Mouse (Mus musculus): ENCODE results near the gene Sept3.

Gene Sept3

DNA sequence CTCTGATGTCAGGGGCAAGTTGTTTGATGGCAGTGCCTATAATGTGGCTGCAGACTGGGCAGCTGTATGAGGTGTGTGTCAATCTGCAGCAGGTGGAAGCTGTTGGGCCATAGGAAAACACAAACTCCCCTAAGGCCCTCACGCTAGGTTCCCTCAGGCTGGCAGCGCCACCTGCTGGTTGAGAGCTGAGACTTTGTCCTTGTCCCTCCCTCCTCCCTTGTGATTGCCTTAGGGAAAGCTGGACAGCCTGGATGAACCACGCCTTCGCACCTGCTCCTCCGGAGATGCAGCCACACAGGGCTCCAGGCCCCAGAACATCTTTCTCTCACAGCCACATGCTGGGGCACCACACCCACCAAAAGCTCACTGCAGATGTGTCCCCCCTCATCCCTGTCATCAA, 3.5 kb upstream of the Sept3 start:
- peak; percentile 61 for DNase-seq (ENCODE audit: low read depth)

DNA sequence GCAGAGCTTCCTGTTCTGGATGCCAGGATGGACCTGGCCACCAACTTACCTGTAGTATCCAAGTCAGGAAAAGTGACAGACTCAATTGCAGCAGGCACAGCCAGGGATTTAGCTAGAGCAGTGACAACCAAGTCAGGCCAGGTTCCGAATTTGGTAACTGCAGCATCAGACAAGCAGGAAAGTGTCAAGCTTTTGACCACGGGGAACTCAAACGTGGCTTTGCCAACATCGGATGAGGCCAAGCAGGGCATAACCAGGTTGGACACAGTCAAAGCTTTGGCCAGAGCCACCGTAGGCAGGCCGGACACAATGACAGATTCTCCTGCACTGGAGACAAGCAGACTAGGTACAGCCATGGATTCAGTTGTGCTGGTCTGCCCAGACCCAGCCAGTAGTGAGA, 2.4 kb upstream of the Sept3 start:
- DNase-seq (ENCODE audit: low read depth) = no peak

DNA sequence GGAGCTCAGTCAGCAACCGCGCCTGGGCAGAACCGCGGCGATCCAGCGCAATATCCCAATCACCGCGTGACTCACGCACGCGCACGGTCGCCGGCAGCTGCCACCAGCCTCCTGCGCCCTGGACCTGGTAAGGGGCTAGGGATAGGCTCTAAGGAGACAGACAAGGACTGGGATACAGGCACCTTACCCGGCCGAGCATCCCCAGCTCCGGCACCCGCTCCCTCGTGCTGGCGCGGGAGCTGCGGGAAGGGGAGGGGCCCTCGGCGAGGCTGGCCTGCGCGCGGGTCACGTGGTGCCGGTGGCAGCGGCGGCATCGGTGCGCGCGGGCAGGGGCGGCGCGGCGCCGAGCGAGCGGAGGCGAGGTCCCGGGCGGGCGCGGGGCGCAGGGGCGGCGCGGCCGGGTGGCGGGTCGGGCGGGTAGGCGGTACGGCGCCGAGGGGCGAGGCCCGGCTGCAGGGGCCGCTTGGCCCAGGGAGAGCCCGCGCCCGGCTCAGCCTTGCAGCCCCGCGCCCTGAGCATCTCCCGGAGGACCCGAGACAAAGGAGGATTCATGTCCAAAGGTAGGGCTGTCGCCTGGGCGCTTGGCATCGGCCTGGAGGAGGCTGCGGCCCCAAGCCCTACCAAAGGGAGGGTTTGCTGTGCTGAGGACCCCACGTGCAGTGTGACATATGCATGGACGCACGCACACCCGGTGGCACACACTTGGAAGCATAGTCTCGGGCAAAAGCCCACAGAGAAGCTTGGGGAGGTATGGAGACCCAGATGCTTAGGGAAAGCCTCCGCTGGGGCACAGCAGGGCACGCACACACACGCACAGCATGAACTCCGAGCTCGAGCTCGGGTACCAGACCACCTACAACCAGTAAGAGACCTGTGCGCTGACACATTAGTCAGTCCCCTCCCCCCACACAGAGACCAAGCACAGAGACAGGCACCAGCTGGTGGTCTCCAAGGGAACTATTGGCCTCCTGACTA, 521 bp downstream of the Sept3 start:
- no peak for DNase-seq (ENCODE audit: low read depth)

DNA sequence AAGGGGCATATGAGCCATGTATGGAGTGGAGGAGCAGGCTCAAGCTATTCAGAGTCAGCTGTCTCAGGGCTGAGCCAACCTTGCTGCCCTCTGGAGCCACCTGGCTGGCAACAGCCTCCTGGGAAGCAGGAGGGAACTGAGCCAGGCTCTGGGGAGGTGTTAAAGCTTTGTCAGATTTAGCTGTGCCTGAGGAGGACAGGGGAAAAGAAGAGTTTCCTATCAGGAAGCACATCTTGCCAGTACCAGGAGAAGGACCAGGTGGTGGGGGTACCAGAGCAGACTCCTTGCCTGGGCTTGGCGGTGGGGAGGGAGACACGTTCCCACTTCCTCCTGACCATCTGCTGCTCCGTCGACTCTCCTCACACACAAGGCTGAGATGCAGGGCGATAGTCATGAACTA, 2.9 kb downstream of the Sept3 start:
- no peak for DNase-seq (ENCODE audit: low read depth)

DNA sequence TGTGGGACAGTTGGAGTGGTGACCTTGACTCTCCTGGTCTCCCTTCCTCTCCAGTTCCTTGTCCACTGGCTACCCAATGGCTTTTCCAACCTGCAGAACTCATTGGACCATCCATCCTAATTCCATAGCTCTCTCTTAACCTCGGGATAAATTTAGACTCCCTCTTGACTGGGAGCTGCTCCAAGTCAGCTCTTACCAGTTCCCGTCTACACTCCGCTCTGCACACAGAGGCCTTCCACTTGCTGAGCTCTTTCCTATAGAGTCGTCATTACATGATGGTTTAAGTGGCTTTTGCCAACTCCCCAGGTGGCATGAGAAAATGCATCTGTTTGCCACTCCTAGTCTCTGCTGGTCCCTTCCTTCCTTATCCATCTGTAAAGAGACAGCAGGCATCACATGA, 5.9 kb downstream of the Sept3 start:
- DNase-seq (ENCODE audit: low read depth) = no peak

DNA sequence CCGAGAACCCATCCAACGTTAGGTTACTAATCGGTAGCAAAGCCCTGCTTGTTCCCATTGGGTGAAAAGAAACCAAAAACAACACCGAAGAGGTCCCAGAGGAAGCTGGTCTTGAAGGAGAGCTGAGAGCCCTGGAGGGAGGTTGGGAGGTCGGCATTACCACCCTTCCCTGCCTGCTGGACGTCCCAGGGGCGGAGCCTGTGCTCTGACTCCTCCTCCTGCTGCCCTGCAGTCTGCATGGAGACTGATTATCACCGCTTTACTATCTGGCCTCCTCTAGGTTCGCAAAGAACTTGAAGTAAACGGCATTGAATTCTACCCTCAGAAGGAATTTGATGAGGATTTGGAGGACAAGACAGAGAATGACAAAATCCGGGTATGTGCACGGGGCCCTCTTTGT, 11.5 kb downstream of the Sept3 start:
- no peak for DNase-seq (ENCODE audit: low read depth)

DNA sequence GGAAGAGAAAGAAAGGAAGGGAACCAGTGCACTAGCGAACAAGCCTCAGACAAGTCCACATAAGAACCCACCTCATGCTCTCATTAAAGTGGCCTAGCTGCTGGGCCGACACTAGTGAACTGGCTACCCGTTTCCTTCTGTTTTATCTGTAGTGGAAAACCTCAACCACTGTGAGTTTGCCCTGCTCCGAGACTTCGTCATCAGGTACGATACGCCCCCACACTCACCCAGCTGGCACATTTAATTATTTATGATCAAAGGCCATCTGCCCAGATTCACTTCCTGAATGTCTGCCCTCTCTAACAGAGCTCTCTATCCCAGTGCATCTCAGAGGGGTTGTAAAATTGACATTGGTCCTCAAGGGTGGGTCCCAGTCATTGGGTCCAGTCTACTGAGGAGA, 15.6 kb downstream of the Sept3 start:
- DNase-seq (ENCODE audit: low read depth) = no peak

DNA sequence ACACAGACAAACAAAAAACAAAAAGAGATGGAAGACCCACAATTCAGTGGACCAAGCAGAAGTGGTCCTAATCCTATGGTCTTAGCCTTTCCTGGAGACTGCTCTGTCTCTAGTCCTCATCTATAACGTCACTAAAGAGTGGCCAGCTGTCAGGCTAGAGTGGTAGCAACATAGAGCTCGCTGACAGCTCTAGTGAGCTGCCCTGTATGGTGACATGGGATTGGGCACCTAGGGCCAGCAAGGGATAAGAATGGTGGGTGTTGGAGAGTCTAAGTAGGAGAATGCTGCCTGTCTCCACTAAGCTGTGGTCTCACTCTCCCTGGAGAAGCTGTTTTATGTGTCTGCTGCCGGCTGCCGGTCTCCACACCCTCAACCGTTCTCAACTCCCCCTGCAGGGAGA, 18.2 kb downstream of the Sept3 start:
- DNase-seq (ENCODE audit: low read depth) = no peak

DNA sequence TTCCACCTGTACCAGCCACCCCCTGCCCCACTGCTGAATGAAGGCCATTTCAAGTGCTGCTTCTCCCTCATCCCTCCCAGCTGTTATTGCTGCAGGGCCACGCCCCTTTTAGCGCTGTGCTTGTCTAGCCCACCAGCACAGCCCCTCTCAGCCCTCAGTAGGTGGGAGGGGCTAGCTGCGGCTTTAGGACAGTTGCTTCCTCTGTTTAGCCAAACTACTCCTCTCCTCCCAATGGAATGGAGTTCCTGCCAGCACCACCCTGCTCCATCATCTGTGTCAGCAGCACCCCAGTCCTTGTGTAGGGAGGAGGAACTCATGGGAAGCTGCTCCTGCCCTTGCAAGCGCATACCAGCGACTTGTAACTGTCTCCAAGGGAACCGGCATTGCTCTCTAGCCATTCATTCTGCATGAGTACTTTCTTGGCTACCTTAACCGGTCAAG, 18.6 kb downstream of the Sept3 start:
- DNase-seq (ENCODE audit: low read depth) = no peak

DNA sequence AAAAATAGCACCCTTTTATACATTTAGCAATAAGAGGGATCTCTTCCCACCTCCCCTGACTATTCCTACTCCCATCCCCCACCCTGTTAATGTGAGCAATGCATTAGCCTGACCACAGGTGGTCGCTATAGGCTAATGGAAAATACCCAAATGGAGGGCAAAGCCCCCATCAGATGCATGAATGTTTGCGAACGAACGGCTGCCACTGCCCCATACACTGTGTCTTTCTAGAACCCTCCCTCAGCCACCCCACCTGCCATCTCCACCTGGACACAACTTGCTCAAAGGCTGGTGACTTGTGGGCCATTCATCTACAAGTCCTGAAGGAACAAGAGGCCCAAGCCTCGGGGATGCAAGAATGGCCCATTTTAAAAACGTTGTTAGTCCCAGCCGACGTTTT, 19.4 kb downstream of the Sept3 start:
- DNase-seq (ENCODE audit: low read depth) = peak; percentile 10

DNA sequence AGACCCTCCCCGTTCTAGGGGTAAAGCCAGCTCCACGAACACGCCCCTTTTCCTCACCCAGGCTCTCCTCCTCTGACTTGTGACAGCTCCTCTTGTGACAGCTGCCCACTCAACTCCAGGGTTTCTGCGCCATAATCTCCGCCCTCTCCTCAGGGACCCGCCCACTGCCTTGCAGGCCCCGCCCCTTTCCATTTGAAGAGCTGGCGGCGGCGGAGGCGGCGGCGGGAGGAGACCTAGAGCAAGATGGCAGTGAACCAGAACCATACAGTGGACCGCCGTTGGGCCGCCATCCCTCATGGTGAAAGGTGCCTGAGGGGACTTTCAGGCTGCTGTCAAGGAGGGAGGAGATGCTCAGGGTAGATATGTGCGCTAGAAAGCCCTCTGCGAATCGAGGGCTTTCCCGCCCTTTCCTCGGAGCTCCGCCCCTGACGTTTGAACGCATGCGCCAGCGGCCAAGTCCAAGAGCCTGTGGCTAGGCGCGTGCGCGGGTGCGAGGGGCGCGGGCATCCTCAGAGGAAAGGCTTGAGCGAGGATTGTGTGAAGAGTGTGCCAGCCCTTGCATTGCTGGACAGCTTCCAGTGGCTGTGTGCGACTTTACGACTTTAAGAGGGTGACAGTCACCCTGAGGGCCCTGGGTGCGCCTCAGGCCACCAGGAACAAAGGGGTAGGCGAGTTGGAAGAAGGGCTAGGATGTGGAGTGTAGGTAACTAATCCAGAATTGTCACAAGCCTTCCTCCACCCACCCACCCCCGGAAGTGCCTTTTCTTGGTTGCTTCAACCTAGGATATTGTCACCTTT, 24.3 kb downstream of the Sept3 start, which contains the start of gene Wbp2nl:
Gene Wbp2nl (plus strand): TSS at position 191 of the 798 bp plus-strand sequence.
- DNase-seq (ENCODE audit: low read depth) = no peak

DNA sequence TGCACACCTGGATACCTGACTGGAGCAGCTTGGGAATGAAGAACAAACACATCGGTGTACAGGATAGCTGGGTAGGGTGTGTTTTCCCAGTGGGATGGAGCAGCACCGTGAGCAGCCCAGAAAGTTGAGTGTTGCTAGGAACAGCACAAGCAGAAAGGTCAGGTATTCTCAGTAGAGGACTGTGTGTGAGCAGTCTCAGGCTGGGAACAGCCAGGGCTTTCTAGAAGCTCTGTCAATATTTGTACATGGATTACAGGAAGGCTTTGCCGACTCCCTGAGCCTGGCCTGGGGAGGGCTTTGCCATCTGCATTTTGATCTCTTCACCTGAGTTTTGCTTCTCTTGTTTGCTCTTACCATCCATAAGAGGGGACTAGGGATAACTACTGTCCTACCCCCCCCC, 32.4 kb downstream of the Sept3 start:
- no peak for DNase-seq (ENCODE audit: low read depth)

DNA sequence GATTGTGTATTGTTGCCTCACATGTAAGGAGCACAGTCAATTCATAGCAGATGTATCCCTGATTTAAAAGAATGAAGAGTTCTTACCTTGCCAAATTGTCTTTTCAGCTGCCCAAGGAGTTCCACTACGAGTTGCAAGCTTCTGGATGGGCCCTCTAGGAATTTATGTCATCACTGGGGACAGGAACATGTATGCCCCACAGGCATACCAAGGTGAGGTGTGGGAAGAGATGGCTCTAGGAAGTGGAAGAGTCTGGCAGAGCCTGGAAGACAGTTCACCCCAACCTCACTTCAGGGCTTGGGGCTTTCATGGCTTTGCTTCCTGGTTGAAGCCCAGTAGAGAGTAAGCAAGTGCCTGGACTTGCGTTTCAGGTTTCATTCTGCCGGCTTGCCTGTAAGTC, 33.7 kb downstream of the Sept3 start:
- DNase-seq (ENCODE audit: low read depth) = no peak

DNA sequence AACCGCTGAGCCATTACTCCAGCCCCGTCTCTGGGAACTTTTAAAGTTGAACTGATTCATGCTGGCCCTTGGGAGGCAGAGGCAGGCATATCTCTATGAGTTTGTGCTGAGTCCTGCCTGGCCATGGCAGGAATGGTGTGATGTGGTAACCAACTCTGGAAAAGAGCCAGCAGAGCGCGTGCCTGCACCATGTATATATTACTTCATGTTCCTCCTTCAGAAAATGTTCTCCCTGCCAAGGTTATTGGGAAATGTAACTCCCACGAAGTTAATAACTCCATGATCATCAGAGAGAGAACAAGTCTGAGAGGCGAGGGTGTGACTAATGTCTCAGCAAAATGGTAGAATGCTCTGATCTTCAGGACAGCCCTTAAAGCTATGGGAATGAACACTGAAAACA, 43.1 kb downstream of the Sept3 start:
- DNase-seq (ENCODE audit: low read depth) = no peak

DNA sequence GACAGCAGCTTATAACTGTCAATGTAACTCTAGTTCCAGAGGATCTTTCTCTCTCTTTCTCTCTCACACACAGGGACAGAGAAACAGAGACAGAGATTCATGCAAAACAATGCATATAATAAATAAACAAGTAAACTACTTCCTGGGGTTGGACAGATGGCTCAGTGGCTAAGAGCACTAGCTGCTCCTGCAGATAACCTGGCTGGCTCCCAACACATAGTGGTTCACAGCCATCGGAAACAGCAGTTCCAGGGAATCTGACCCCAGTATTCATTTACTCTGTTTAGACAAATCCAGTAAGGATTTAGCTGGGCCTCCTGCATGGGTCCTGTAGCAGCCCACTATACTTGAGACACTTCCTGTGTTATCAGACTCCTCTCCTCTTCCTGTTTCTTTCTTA, 44.9 kb downstream of the Sept3 start:
- DNase-seq (ENCODE audit: low read depth) = no peak

DNA sequence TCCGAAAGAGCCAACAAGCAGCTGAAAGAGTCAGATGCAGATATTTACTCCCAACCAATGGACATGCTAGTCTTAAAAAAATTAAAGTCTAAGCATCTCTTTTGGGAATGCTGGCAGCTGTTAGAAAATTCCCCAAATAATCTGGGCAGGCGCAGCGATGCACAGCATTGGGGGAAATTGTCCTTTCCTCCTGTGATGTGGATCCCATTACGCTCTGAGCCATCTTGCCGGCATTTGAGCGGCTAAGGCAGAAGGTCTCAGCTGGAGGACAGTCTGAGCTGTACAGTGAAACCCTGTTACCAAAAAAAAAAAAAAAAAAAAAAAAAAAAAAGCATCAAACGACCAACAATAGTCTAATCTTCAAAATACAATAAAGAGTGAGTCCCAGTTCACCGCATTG, 47.5 kb downstream of the Sept3 start:
- no peak for DNase-seq (ENCODE audit: low read depth)

DNA sequence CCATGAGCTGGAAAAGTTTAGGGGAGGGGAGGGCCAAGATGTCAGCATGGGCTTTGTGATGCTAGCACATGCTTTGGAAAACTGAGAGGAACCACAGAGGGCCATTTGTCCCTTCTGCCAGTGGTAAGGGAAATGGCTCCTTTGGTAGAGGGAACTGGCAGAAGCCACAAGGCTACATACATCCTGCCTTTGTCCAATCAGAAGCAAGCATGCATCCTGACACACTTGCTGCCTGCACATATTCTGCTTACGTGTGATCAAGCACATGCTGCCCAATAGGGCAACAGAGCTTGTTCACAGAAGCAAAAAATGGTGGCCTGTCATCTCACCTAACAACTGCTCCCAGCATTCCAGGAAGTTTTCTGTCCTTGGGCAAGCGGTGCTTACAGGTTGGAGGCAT, 50.7 kb downstream of the Sept3 start:
- DNase-seq (ENCODE audit: low read depth) = peak; percentile 21

DNA sequence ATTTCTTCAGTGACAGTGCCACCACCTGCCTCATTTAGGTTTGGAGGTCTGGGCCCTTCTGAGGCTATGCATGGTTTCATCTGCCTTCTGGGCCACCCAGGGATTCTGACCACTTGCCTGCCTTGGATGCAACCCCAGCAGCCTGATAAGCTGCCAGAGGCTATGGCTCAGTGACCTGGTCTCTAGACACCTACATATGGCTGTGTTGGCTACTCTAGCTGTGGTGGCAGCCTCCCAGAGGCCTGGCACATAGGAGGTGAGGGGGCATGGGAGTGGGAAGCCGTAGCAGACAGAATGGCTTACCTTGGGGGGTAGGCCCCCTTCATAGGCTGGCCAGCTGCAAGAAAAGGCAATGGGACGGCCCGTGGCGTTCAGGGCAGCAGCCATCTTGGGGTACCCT, 60.5 kb downstream of the Sept3 start:
- no peak for DNase-seq (ENCODE audit: low read depth)

DNA sequence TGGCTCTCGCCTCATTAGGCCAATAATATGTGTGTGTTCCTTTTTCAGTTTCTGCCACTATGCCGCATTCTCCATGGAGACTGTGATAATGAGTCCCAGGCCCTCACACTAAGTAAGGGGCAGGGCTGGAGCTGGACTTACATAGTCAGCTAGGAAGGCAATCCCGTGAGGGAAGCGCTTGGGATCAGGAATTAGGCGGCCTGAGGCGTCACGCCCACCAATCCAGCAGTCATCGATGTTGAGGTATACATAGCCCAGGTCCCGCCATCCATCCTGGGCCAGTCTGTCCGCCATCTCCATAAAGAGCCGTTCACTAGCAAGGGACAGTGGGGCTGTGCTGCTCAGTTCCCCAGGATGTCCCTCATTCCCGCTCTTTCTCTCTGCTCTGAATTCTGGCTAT, 61.9 kb downstream of the Sept3 start:
- no peak for DNase-seq (ENCODE audit: low read depth)

DNA sequence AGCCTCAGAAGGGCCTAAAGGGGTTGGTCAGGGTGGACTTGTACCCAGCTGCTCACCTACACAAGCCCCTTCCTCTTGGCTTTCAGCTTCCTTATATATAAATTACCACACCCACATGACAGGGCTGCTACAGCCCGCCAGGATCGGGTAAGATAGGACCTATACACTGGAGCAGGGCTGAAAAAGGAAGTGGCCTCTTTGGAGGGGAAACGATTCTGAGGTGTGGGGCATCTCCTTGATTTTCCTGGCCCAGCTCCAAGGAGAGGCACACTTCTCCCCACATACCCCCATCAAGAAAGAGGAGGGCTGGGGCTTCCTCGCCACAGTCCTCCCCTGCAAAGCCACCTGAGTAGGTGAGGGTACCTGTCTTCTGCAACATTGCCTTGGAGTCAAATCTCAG, 63.2 kb downstream of the Sept3 start:
- DNase-seq (ENCODE audit: low read depth) = peak; percentile 45

DNA sequence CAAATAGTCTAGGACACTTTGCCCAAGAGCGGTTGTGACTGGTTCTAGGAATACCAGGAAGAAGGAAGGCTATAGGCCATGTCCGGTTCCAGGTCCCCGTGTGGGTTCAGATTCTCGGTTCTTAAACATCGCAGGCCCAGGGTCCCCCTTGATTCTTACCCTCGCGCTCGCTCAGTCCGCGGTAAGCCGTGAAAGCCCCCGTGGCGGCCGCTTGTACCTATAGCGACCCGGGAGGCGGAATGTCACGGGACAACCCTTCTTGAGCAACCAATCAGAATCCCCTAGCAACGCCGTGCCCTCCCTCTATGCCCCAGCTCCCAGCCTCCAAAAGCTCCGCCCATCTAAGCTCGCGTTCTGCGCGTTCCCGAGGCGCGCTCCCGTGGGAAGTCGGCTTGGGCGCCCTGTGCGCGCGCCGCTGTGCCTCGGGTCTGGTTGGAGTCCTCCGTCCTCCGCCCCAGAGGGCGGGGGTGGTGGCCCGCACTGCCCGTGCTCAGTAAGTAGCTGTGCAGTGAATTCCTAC, 64.0 kb downstream of the Sept3 start, which contains the start of the genes Naga, Pheta2 and Smdt1:
Gene Naga (minus strand): TSS at position 333 of the 520 bp plus-strand sequence.
Gene Pheta2 (plus strand): TSS at position 350 of the 520 bp plus-strand sequence.
Gene Smdt1 (plus strand): TSS at position 367 of the 520 bp plus-strand sequence.
- DNase-seq (ENCODE audit: low read depth) = peak; percentile 96

DNA sequence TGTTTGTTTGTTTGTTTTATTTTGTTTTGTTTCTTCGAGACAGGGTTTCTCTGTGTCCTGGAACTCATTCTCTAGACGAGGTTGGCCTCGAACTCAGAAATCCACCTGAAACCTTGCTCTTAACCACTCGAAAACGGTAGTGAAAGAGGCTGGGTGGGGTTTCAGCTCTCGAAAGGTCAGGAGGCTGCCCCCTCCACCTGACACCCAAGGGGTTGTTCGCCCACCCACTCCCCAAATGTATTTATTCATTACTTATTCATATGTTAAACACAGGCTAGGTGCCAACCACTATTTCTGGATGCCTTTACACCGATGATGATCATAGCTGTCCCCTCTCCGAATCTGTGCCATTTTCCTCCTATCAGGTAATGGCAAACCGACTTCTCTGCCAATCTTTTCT, 64.5 kb downstream of the Sept3 start:
- no peak for DNase-seq (ENCODE audit: low read depth)
